In the genomic region with DNA sequence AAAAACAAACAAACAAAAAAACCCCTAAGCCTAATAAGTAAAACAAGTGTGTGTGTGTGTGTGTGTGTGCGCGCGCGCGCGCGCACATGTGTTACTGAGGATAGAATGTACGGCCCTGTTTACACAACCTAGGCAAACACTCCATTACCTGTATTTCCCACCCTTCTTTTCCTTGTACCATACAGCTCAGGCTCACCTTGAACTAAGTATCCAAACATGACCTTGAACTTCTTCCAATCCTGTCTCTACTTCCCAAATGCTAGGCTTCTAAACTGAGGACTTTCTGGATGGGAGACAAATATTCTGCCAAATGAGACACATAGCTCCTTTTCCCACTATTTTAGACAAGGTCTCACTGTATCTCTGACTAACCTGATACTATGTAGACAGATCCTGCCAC, we compare ENCODE assay signal across 22 mouse cellular contexts.
"Had no signal": no experiment of that assay in that cellular context is flagged by ENCODE, and none has a peak within 500 bp of the region (broad histone marks: within the 10 kb centered on the region; RNA-seq: fewer than 3 reads in every experiment).

No protein-coding gene starts in this region.

- H3K4me3 ChIP-seq: left cerebral cortex, adult 2 months; midbrain, embryonic 12.5 days; midbrain, embryonic 15.5 days; neural tube, embryonic 12.5 days; neural tube, embryonic 15.5 days had no signal

- H3K36me3 ChIP-seq: midbrain, embryonic 15.5 days had no signal

- H3K9me3 ChIP-seq: midbrain, embryonic 12.5 days; midbrain, embryonic 15.5 days; neural tube, embryonic 12.5 days; neural tube, embryonic 15.5 days had no signal

- H3K4me2 ChIP-seq: midbrain, embryonic 12.5 days; midbrain, embryonic 15.5 days; neural tube, embryonic 12.5 days; neural tube, embryonic 15.5 days had no signal

- H3K27ac ChIP-seq: hindbrain, postnatal 0 days; left cerebral cortex, adult 2 months; liver, embryonic 14.5 days; macrophage; midbrain, embryonic 12.5 days; midbrain, embryonic 15.5 days; neural tube, embryonic 12.5 days; neural tube, embryonic 15.5 days had no signal

- H3K9ac ChIP-seq: liver, embryonic 14.5 days; midbrain, embryonic 12.5 days; midbrain, embryonic 15.5 days; neural tube, embryonic 12.5 days; neural tube, embryonic 15.5 days had no signal

- H3K27me3 ChIP-seq: midbrain, embryonic 12.5 days; midbrain, embryonic 15.5 days; neural tube, embryonic 12.5 days; neural tube, embryonic 15.5 days had no signal

- DNase-seq: kidney, adult 18-20 months; kidney, adult 9 months; kidney, postnatal 14 days; kidney, postnatal 4 days; layer of hippocampus, postnatal 36 days; lung, adult 2 months; right cerebral cortex, adult 18-20 months; right cerebral cortex, postnatal 14 days; right cerebral cortex, postnatal 4 days; thymus, adult 2 months; thymus, postnatal 14 days; thymus, postnatal 4 days had no signal

- ATAC-seq: hindbrain, postnatal 0 days; inflammation-experienced regulatory T-cells, adult 6 months; intestine, embryonic 16.5 days; midbrain, embryonic 15.5 days had no signal

- H3K4me1 ChIP-seq: midbrain, embryonic 12.5 days; midbrain, embryonic 15.5 days; neural tube, embryonic 12.5 days; neural tube, embryonic 15.5 days had no signal
